In genomic region chr8:84699861-84700322, GRCm38 (mm10) we compare ENCODE assay signal across 8 mouse cellular contexts. TPM values are rescaled to one million over a fixed set of nuclear protein-coding genes. Genes with fewer than 3 reads are reported as not detected.
DNase-seq lines count a peak whose midpoint lies in the region; ATAC-seq and TF ChIP-seq lines count a peak whose summit lies in the region.

No protein-coding gene starts in this region.

- no peak overlapping the region for H3K4me2 ChIP-seq in intestine, embryonic 14.5 days (ENCODE audit: low read length)
- no peak overlapping the region for H3K4me2 ChIP-seq in limb, embryonic 14.5 days (replicated peaks; ENCODE audit: low read depth, low read length, severe bottlenecking)
- H3K4me2 ChIP-seq in midbrain, embryonic 16.5 days (ENCODE audit: low read length): no peak overlapping the region

- ATAC-seq in common myeloid progenitor, adult 5-6 weeks (replicated peaks; ENCODE audit: low read depth, poor library complexity, severe bottlenecking): peak; percentile 37
- no peak for ATAC-seq in intestine, embryonic 14.5 days (replicated peaks; ENCODE audit: low FRiP score, low TSS enrichment, low read depth)
- peak; percentile 10 for ATAC-seq in limb, embryonic 14.5 days (ENCODE audit: low FRiP score, low read depth)
- ATAC-seq in midbrain, embryonic 16.5 days: no peak

- no peak overlapping the region for H3K27ac ChIP-seq in intestine, embryonic 14.5 days (ENCODE audit: low read depth)
- peak overlapping the region; percentile 48; the same call in 1 of the 2 replicates for H3K27ac ChIP-seq in limb, embryonic 14.5 days (replicated peaks; ENCODE audit: low read depth, low read length)
- peak overlapping the region; percentile 4; the same call in 1 of the 2 replicates for H3K27ac ChIP-seq in midbrain, embryonic 16.5 days (ENCODE audit: low read length)

- H3K36me3 ChIP-seq in intestine, embryonic 14.5 days (ENCODE audit: control insufficient read depth, insufficient read depth, low read length): peaks cover 44% of the 10 kb centered on the region
- peaks cover 52% of the 10 kb centered on the region for H3K36me3 ChIP-seq in limb, embryonic 14.5 days (ENCODE audit: control insufficient read depth, insufficient read depth, low read length)
- H3K36me3 ChIP-seq in midbrain, embryonic 16.5 days (ENCODE audit: control insufficient read depth, insufficient read depth, low read length): peaks cover 18% of the 10 kb centered on the region

- no peaks in the 10 kb centered on the region for H3K9me3 ChIP-seq in intestine, embryonic 14.5 days (ENCODE audit: control insufficient read depth, low read length)
- no peaks in the 10 kb centered on the region for H3K9me3 ChIP-seq in limb, embryonic 14.5 days (ENCODE audit: control insufficient read depth, low read length)
- H3K9me3 ChIP-seq in midbrain, embryonic 16.5 days (replicated peaks; ENCODE audit: control insufficient read depth, low read length, poor library complexity, severe bottlenecking): no peaks in the 10 kb centered on the region

- peak; percentile 61 for DNase-seq in ovary, postnatal 36 days (ENCODE audit: low spot score)
- DNase-seq in ovary, postnatal 10 days (ENCODE audit: low spot score): no peak
- peak; percentile 61 for DNase-seq in gastrocnemius, postnatal 14 days
- peak; percentile 73 for DNase-seq in intestine, embryonic 14.5 days (ENCODE audit: low spot score)
- peak; percentile 69 for DNase-seq in limb, embryonic 14.5 days (ENCODE audit: low spot score)
- peak; percentile 73 for DNase-seq in thymus, postnatal 25 days

- 59% methylated on average over 7 of the region's 7 CpGs for WGBS in intestine, embryonic 14.5 days
- 39% methylated on average over 7 of the region's 7 CpGs for WGBS in limb, embryonic 14.5 days
- 55% methylated on average over 7 of the region's 7 CpGs for WGBS in midbrain, embryonic 16.5 days

- peaks cover 4% of the 10 kb centered on the region for H3K4me1 ChIP-seq in intestine, embryonic 14.5 days (replicated peaks; ENCODE audit: control insufficient read depth, insufficient read depth, low read length)
- peaks cover 24% of the 10 kb centered on the region for H3K4me1 ChIP-seq in limb, embryonic 14.5 days (ENCODE audit: control insufficient read depth, insufficient read depth, low read length)
- peaks cover 2% of the 10 kb centered on the region; the same call in 1 of the 2 replicates for H3K4me1 ChIP-seq in midbrain, embryonic 16.5 days (ENCODE audit: control insufficient read depth, insufficient read depth, low read length)

- no peak overlapping the region for H3K4me3 ChIP-seq in intestine, embryonic 14.5 days (ENCODE audit: low read depth, low read length)
- H3K4me3 ChIP-seq in limb, embryonic 14.5 days (replicated peaks; ENCODE audit: low read length): no peak overlapping the region
- H3K4me3 ChIP-seq in midbrain, embryonic 16.5 days (ENCODE audit: low read depth, low read length): no peak overlapping the region

- intact Hi-C loops in gastrocnemius, postnatal 14 days (cut with DNase I; ENCODE audit: low total_unique reads): no loop called here

- H3K27me3 ChIP-seq in intestine, embryonic 14.5 days (replicated peaks; ENCODE audit: control insufficient read depth, insufficient read depth, low read length): peaks cover 39% of the 10 kb centered on the region
- H3K27me3 ChIP-seq in limb, embryonic 14.5 days (ENCODE audit: control insufficient read depth, insufficient read depth, low read length): peaks cover 24% of the 10 kb centered on the region
- peaks cover 28% of the 10 kb centered on the region for H3K27me3 ChIP-seq in midbrain, embryonic 16.5 days (ENCODE audit: control insufficient read depth, insufficient read depth, low read depth, low read length)

- no peak for TF ChIP-seq POLR2A in limb, embryonic 14.5 days (IDR thresholded peaks at IDR 0.05; ENCODE audit: borderline replicate concordance, extremely low read depth, insufficient read depth, insufficient read length)

- H3K9ac ChIP-seq in intestine, embryonic 14.5 days (ENCODE audit: low read length): no peak overlapping the region
- H3K9ac ChIP-seq in limb, embryonic 14.5 days (ENCODE audit: low read depth, low read length, severe bottlenecking): no peak overlapping the region
- no peak overlapping the region for H3K9ac ChIP-seq in midbrain, embryonic 16.5 days (ENCODE audit: low read depth, low read length)

RNA-seq across cellular contexts. Expression of gene Lyl1, which starts 1.4 kb away (rescaled TPM):
- total RNA-seq in common myeloid progenitor, adult 5-6 weeks (2017): 38.8 and 47.8 TPM in 2 replicates
- 1 to 10 TPM; 2.7 to 2.9 TPM for total RNA-seq in gastrocnemius, postnatal 14 days (2021)
- 4.3 and 5.2 TPM in 2 replicates for polyA plus RNA-seq in intestine, embryonic 14.5 days (2014; fragmentation: Nextera tagmentation; extraction: Ambion mirVana)
- polyA plus RNA-seq in limb, embryonic 14.5 days (2012; rRNA removed): 7.1 and 7.6 TPM in 2 replicates
- polyA plus RNA-seq in limb, embryonic 14.5 days (2014; fragmentation: Nextera tagmentation; extraction: Ambion mirVana): 5.6 and 6.2 TPM in 2 replicates
- 2.2 and 3.1 TPM in 2 replicates for polyA plus RNA-seq in midbrain, embryonic 16.5 days (2015; fragmentation: Nextera tagmentation; extraction: Ambion mirVana)

RNA-seq across cellular contexts. Expression of gene Nacc1, which starts 12.2 kb away (rescaled TPM):
- 46.5 and 55.3 TPM in 2 replicates for total RNA-seq in common myeloid progenitor, adult 5-6 weeks (2017)
- total RNA-seq in gastrocnemius, postnatal 14 days (2021): 10 to 100 TPM; 25.7 to 33.6 TPM
- polyA plus RNA-seq in intestine, embryonic 14.5 days (2014; fragmentation: Nextera tagmentation; extraction: Ambion mirVana): 23.7 and 25.0 TPM in 2 replicates
- polyA plus RNA-seq in limb, embryonic 14.5 days (2012; rRNA removed): 68.8 and 86.2 TPM in 2 replicates
- polyA plus RNA-seq in limb, embryonic 14.5 days (2014; fragmentation: Nextera tagmentation; extraction: Ambion mirVana): 18.5 and 19.8 TPM in 2 replicates
- 13.0 and 14.2 TPM in 2 replicates for polyA plus RNA-seq in midbrain, embryonic 16.5 days (2015; fragmentation: Nextera tagmentation; extraction: Ambion mirVana)

RNA-seq across cellular contexts. Expression of gene Trmt1, which starts 13.8 kb away (rescaled TPM):
- 85.0 and 102 TPM in 2 replicates for total RNA-seq in common myeloid progenitor, adult 5-6 weeks (2017)
- total RNA-seq in gastrocnemius, postnatal 14 days (2021): 10 to 100 TPM; 26.0 to 36.2 TPM
- 85.9 and 87.0 TPM in 2 replicates for polyA plus RNA-seq in intestine, embryonic 14.5 days (2014; fragmentation: Nextera tagmentation; extraction: Ambion mirVana)
- polyA plus RNA-seq in limb, embryonic 14.5 days (2012; rRNA removed): 144 and 158 TPM in 2 replicates
- polyA plus RNA-seq in limb, embryonic 14.5 days (2014; fragmentation: Nextera tagmentation; extraction: Ambion mirVana): 71.0 and 71.7 TPM in 2 replicates
- polyA plus RNA-seq in midbrain, embryonic 16.5 days (2015; fragmentation: Nextera tagmentation; extraction: Ambion mirVana): 59.0 and 68.1 TPM in 2 replicates

RNA-seq across cellular contexts. Expression of gene G430095P16Rik, which starts 22.9 kb away (rescaled TPM):
- total RNA-seq in common myeloid progenitor, adult 5-6 weeks (2017): 13.2 and 22.4 TPM in 2 replicates
- total RNA-seq in gastrocnemius, postnatal 14 days (2021): 1 to 10 TPM in 1 of 2 experiments, under 1 TPM in 1; 0.66 to 1.1 TPM
- 3.3 and 4.1 TPM in 2 replicates for polyA plus RNA-seq in intestine, embryonic 14.5 days (2014; fragmentation: Nextera tagmentation; extraction: Ambion mirVana)
- polyA plus RNA-seq in limb, embryonic 14.5 days (2012; rRNA removed): 4.3 and 4.8 TPM in 2 replicates
- 5.7 and 6.0 TPM in 2 replicates for polyA plus RNA-seq in limb, embryonic 14.5 days (2014; fragmentation: Nextera tagmentation; extraction: Ambion mirVana)
- polyA plus RNA-seq in midbrain, embryonic 16.5 days (2015; fragmentation: Nextera tagmentation; extraction: Ambion mirVana): 0.80 and 1.1 TPM in 2 replicates

RNA-seq across cellular contexts. Expression of gene Ier2, which starts 37.2 kb away (rescaled TPM):
- total RNA-seq in common myeloid progenitor, adult 5-6 weeks (2017): 73.6 and 80.7 TPM in 2 replicates
- 10 to 100 TPM; 10.5 to 10.8 TPM for total RNA-seq in gastrocnemius, postnatal 14 days (2021)
- polyA plus RNA-seq in intestine, embryonic 14.5 days (2014; fragmentation: Nextera tagmentation; extraction: Ambion mirVana): 73.2 and 75.5 TPM in 2 replicates
- 33.3 and 38.2 TPM in 2 replicates for polyA plus RNA-seq in limb, embryonic 14.5 days (2012; rRNA removed)
- polyA plus RNA-seq in limb, embryonic 14.5 days (2014; fragmentation: Nextera tagmentation; extraction: Ambion mirVana): 66.0 and 70.1 TPM in 2 replicates
- 13.0 and 16.3 TPM in 2 replicates for polyA plus RNA-seq in midbrain, embryonic 16.5 days (2015; fragmentation: Nextera tagmentation; extraction: Ambion mirVana)

Comparison
In these comparisons a context has a peak if more than half of its experiments do, and no peak if none do; other contexts are left out.
1. ATAC-seq: peak in common myeloid progenitor, adult 5-6 weeks (single experiment) and limb, embryonic 14.5 days (single experiment); none in intestine, embryonic 14.5 days (single experiment) and midbrain, embryonic 16.5 days (single experiment).